Comparison of ENCODE assay signal across 8 mouse cellular contexts in genomic region chr14:74732079-74732783, GRCm38 (mm10). TPM values are rescaled to one million over a fixed set of nuclear protein-coding genes. Genes with fewer than 3 reads are reported as not detected.
DNase-seq lines count a peak whose midpoint lies in the region; ATAC-seq lines count a peak whose summit lies in the region.

Gene Esd (plus strand): TSS chr14:74732297.

- H3K4me3 ChIP-seq in brown adipose tissue, adult 24 weeks (ENCODE audit: insufficient read depth, low read depth, low read length), result peak within 1 kb of the TSS; percentile 78
- peak within 1 kb of the TSS; percentile 93 for H3K4me3 ChIP-seq in heart, embryonic 13.5 days
- H3K4me3 ChIP-seq in liver, embryonic 12.5 days, result peak within 1 kb of the TSS; percentile 95
- peak within 1 kb of the TSS; percentile 70 for H3K4me3 ChIP-seq in stomach, embryonic 15.5 days (replicated peaks)

- no peak within 1 kb of the TSS for H3K27ac ChIP-seq in brown adipose tissue, adult 24 weeks (replicated peaks; ENCODE audit: low read depth, low read length)
- H3K27ac ChIP-seq in heart, embryonic 13.5 days (replicated peaks), result peak within 1 kb of the TSS; percentile 90
- H3K27ac ChIP-seq in liver, embryonic 12.5 days, result peak within 1 kb of the TSS; percentile 92
- peak within 1 kb of the TSS; percentile 87 for H3K27ac ChIP-seq in stomach, embryonic 15.5 days

- H3K36me3 ChIP-seq in heart, embryonic 13.5 days, result peaks cover 20% of the 10 kb centered on the region
- peaks cover 27% of the 10 kb centered on the region for H3K36me3 ChIP-seq in liver, embryonic 12.5 days
- peaks cover 10% of the 10 kb centered on the region; the same call in 1 of the 2 replicates for H3K36me3 ChIP-seq in stomach, embryonic 15.5 days

- no peaks in the 10 kb centered on the region for H3K9me3 ChIP-seq in heart, embryonic 13.5 days
- H3K9me3 ChIP-seq in liver, embryonic 12.5 days (replicated peaks), result no peaks in the 10 kb centered on the region
- no peaks in the 10 kb centered on the region for H3K9me3 ChIP-seq in stomach, embryonic 15.5 days

- H3K4me2 ChIP-seq in heart, embryonic 13.5 days, result peak within 1 kb of the TSS; percentile 82
- H3K4me2 ChIP-seq in liver, embryonic 12.5 days, result peak within 1 kb of the TSS; percentile 80
- H3K4me2 ChIP-seq in stomach, embryonic 15.5 days, result peak within 1 kb of the TSS; percentile 68

- H3K27me3 ChIP-seq in heart, embryonic 13.5 days (replicated peaks), result no peaks in the 10 kb centered on the region
- no peaks in the 10 kb centered on the region for H3K27me3 ChIP-seq in liver, embryonic 12.5 days (replicated peaks)
- no peaks in the 10 kb centered on the region for H3K27me3 ChIP-seq in stomach, embryonic 15.5 days (replicated peaks)

- H3K9ac ChIP-seq in heart, embryonic 13.5 days, result peak within 1 kb of the TSS; percentile 95
- H3K9ac ChIP-seq in liver, embryonic 12.5 days, result peak within 1 kb of the TSS; percentile 91
- H3K9ac ChIP-seq in stomach, embryonic 15.5 days, result peak within 1 kb of the TSS; percentile 54

- WGBS in heart, embryonic 13.5 days, result under 1% methylated on average over 53 of the region's 53 CpGs
- 2% methylated on average over 51 of the region's 53 CpGs for WGBS in liver, embryonic 12.5 days (ENCODE audit: insufficient replicate concordance)
- under 1% methylated on average over 52 of the region's 53 CpGs for WGBS in stomach, embryonic 15.5 days

- H3K4me1 ChIP-seq in brown adipose tissue, adult 24 weeks (ENCODE audit: control insufficient read depth, insufficient read depth, insufficient read length, low read length), result no peaks in the 10 kb centered on the region
- peaks cover 33% of the 10 kb centered on the region for H3K4me1 ChIP-seq in heart, embryonic 13.5 days
- H3K4me1 ChIP-seq in liver, embryonic 12.5 days, result peaks cover 27% of the 10 kb centered on the region
- H3K4me1 ChIP-seq in stomach, embryonic 15.5 days, result peaks cover 4% of the 10 kb centered on the region

- peak; percentile 90 for DNase-seq in CD4-positive, CD25-positive, alpha-beta regulatory T cell, adult 2 months (ENCODE audit: low read depth, low spot score)
- peak; percentile 11 for DNase-seq in fat pad, adult 2 months (ENCODE audit: extremely low read depth, low read depth, low spot score)
- peak; percentile 96 for DNase-seq in kidney, postnatal 10 days
- DNase-seq in natural killer cell, adult 2 months (ENCODE audit: low spot score in 2 of 2), result peak; percentile 85 to 92

- ATAC-seq in heart, embryonic 13.5 days (ENCODE audit: extremely low read depth, insufficient number of reproducible peaks, low FRiP score, low TSS enrichment), result peak; percentile 99
- peak; percentile 99 for ATAC-seq in liver, embryonic 12.5 days
- ATAC-seq in stomach, embryonic 15.5 days (ENCODE audit: insufficient read depth, low FRiP score, low read depth), result peak; percentile 99

RNA-seq across cellular contexts. Expression of gene Esd, which starts in this region (rescaled TPM):
- 194 and 246 TPM in 2 replicates for polyA plus RNA-seq in brown adipose tissue, adult 24 weeks (2012; ENCODE audit: insufficient read depth, insufficient read length, missing spikeins)
- polyA plus RNA-seq in heart, embryonic 13.5 days (2015; fragmentation: Nextera tagmentation; extraction: Ambion mirVana), result 264 TPM in 2 replicates
- 297 and 303 TPM in 2 replicates for polyA plus RNA-seq in liver, embryonic 12.5 days (2016; fragmentation: Nextera tagmentation; extraction: Ambion mirVana)
- 320 and 334 TPM in 2 replicates for polyA plus RNA-seq in stomach, embryonic 15.5 days (2015; fragmentation: Nextera tagmentation; extraction: Ambion mirVana)

Comparison
In these comparisons a context has a peak if more than half of its experiments do, and no peak if none do; other contexts are left out.
1. DNase-seq: peak in every context shown above with its lines; median percentile 96 in kidney, postnatal 10 days; 90 in CD4-positive, CD25-positive, alpha-beta regulatory T cell, adult 2 months; 88 in natural killer cell, adult 2 months; 11 in fat pad, adult 2 months.